Mouse (Mus musculus) cerebellum, postnatal 14 days (tissue): ENCODE measurements around the gene Dido1.

ENCODE experiments used
- DNase-seq, 2 experiments: peaks; one replicate each; pipeline ENCODE4 v3.0.0; 2021; ENCODE audit warnings: mixed read lengths in 2 of 2

Dido1 gene

GRCm38 (mm10) chr2:180678609-180679140 lies 31.1 kb downstream of the Dido1 start:
- peak; percentile 76 to 79 for DNase-seq

- no peak for DNase-seq
Observed at GRCm38 (mm10) chr2:180676706-180677105, 33.1 kb downstream of the Dido1 start.

- no peak for DNase-seq
Observed at GRCm38 (mm10) chr2:180662008-180662407, 47.8 kb downstream of the Dido1 start.

GRCm38 (mm10) chr2:180660521-180660920 lies 49.3 kb downstream of the Dido1 start:
- DNase-seq = no peak

- DNase-seq = peak in 1 of 2 experiments; percentile 31
Observed at GRCm38 (mm10) chr2:180659353-180660150, 50.2 kb downstream of the Dido1 start.

GRCm38 (mm10) chr2:180658381-180658780 lies 51.4 kb downstream of the Dido1 start:
- no peak for DNase-seq

GRCm38 (mm10) chr2:180657394-180658013 lies 52.3 kb downstream of the Dido1 start:
- DNase-seq = peak; percentile 76 to 83

GRCm38 (mm10) chr2:180655150-180655549 lies 54.6 kb downstream of the Dido1 start:
- DNase-seq = peak; percentile 37 to 47

- peak; percentile 28 to 38 for DNase-seq
Observed at GRCm38 (mm10) chr2:180654666-180655065, 55.1 kb downstream of the Dido1 start.

GRCm38 (mm10) chr2:180646841-180647240 lies 63.0 kb downstream of the Dido1 start:
- no peak for DNase-seq

- no peak for DNase-seq
Observed at GRCm38 (mm10) chr2:180643626-180644025, 66.2 kb downstream of the Dido1 start.

- DNase-seq = no peak
Observed at GRCm38 (mm10) chr2:180642555-180643260, 67.1 kb downstream of the Dido1 start, which contains the start of gene Tcfl5. TSS of gene Tcfl5 (minus strand) at chr2:180642708.

- DNase-seq = no peak
Observed at GRCm38 (mm10) chr2:180641576-180642554, 67.9 kb downstream of the Dido1 start.

- no peak for DNase-seq
Observed at GRCm38 (mm10) chr2:180611882-180612281, 97.9 kb downstream of the Dido1 start.

- DNase-seq = no peak
Observed at GRCm38 (mm10) chr2:180610283-180610682, 99.5 kb downstream of the Dido1 start.
